Mouse (Mus musculus) myocyte (in vitro differentiated cells): Measurements from ENCODE around the gene Txnl4b. TPM values are rescaled to one million over a fixed set of nuclear protein-coding genes. Genes with fewer than 3 reads are reported as not detected.

Experiments used
- H3K27me3 ChIP-seq: one replicate; pipeline ENCODE4 v1.6.1; 2011; ENCODE audit not compliant: control insufficient read depth, insufficient read depth, insufficient read length
- H3K36me3 ChIP-seq: one replicate; pipeline ENCODE4 v1.6.1; 2011; ENCODE audit not compliant: control insufficient read depth, insufficient read depth
- H3K4me2 ChIP-seq: one replicate; pipeline ENCODE4 v1.6.1; 2011; ENCODE audit warnings: low read depth, control low read depth
- H3K4me3 ChIP-seq: one replicate; pipeline ENCODE4 v1.5.1; 2011; ENCODE audit warnings: mild to moderate bottlenecking, control low read depth, moderate library complexity
- H3K79me2 ChIP-seq: one replicate; pipeline ENCODE4 v1.6.1; 2011; ENCODE audit not compliant: control insufficient read depth, insufficient read depth
- H3ac ChIP-seq: one replicate; pipeline ENCODE4 v1.6.1; 2011; ENCODE audit not compliant: control insufficient read depth, insufficient read length
- CEBPB ChIP-seq: IDR thresholded peaks from 2 replicates; pipeline ENCODE4 v1.6.1; 2011; ENCODE audit warnings: mild to moderate bottlenecking, moderate library complexity; ENCODE audit not compliant: poor library complexity, insufficient read depth, severe bottlenecking
- E2F4 ChIP-seq: IDR thresholded peaks from one replicate; pipeline ENCODE4 v1.6.1; 2011; ENCODE audit warnings: mild to moderate bottlenecking, control low read depth, moderate library complexity; ENCODE audit not compliant: insufficient read depth
- MAX ChIP-seq: IDR thresholded peaks from one replicate; pipeline ENCODE4 v1.6.1; 2011; ENCODE audit warnings: low read depth, mild to moderate bottlenecking, control low read depth
- MYOD1 ChIP-seq, 3 experiments: IDR thresholded peaks; one replicate each; pipeline ENCODE4 v1.6.1; 2011; ENCODE audit warnings: control low read depth in 2 of 3, low read depth in 2 of 3, mild to moderate bottlenecking in 2 of 3, moderate library complexity in 1 of 3; ENCODE audit not compliant: insufficient read length in 2 of 3, control insufficient read depth in 1 of 3
- MYOG ChIP-seq, 3 experiments: IDR thresholded peaks; one replicate each; pipeline ENCODE4 v1.6.1; 2011; ENCODE audit warnings: control low read depth in 2 of 3, low read depth in 2 of 3, mild to moderate bottlenecking in 2 of 3; ENCODE audit not compliant: insufficient read length in 2 of 3, control insufficient read depth in 1 of 3, insufficient read depth in 1 of 3
- POLR2A ChIP-seq: IDR thresholded peaks from one replicate; pipeline ENCODE4 v1.6.1; 2011; ENCODE audit warnings: low read depth, mild to moderate bottlenecking, control low read depth, moderate library complexity; ENCODE audit not compliant: insufficient read length
- POLR2AphosphoS2 ChIP-seq: IDR thresholded peaks from one replicate; pipeline ENCODE4 v1.6.1; 2011; ENCODE audit warnings: low read depth, control low read depth; ENCODE audit not compliant: insufficient read length
- REST ChIP-seq: IDR thresholded peaks from one replicate; pipeline ENCODE4 v1.6.1; 2011; ENCODE audit warnings: mild to moderate bottlenecking, control low read depth, moderate library complexity; ENCODE audit not compliant: insufficient read depth, insufficient read length
- SRF ChIP-seq: IDR thresholded peaks from one replicate; pipeline ENCODE4 v1.6.1; 2011; ENCODE audit warnings: low read depth; ENCODE audit not compliant: control insufficient read depth, insufficient read length
- TCF12 ChIP-seq: IDR thresholded peaks from one replicate; pipeline ENCODE4 v1.6.1; 2011; ENCODE audit warnings: mild to moderate bottlenecking, control low read depth; ENCODE audit not compliant: poor library complexity, insufficient read depth, severe bottlenecking
- TCF3 ChIP-seq: IDR thresholded peaks from one replicate; pipeline ENCODE4 v1.6.1; 2011; ENCODE audit warnings: low read depth, control low read depth; ENCODE audit not compliant: insufficient read length
- USF1 ChIP-seq: IDR thresholded peaks from one replicate; pipeline ENCODE4 v1.6.1; 2011; ENCODE audit warnings: low read depth, mild to moderate bottlenecking, control low read depth, moderate library complexity
- polyA plus RNA-seq: library from polyadenylated mRNA; unstranded; fragments of >200 nt; fragmentation: generic; extraction: Trizol; gene quantifications from one replicate; pipeline ENCODE4 v1.2.1, GENCODE M21; 2012; ENCODE audit warnings: missing spikeins

Gene Txnl4b
- polyA plus RNA-seq, 1 experiment, result 6.9 TPM

GRCm38 (mm10) chr8:109542748-109543519, 22.8 kb upstream of the Txnl4b start:
- TF ChIP-seq POLR2AphosphoS2 (no peak), MYOG (IDR thresholded peaks at IDR 0.05; ENCODE audit: control insufficient read depth in 1 of 3, insufficient read depth in 1 of 3, insufficient read length in 2 of 3, low read depth in 2 of 3) (no peak), MAX (no peak), USF1 (no peak), REST (no peak), TCF3 (no peak), E2F4 (no peak), CEBPB (no peak), POLR2A (no peak), MYOD1 (IDR thresholded peaks at IDR 0.05; ENCODE audit: control insufficient read depth in 1 of 3, insufficient read length in 2 of 3, low read depth in 2 of 3) (no peak), SRF (no peak), TCF12 (no peak)
- no peak overlapping the region for H3K4me3 ChIP-seq

GRCm38 (mm10) chr8:109544049-109544448, 21.6 kb upstream of the Txnl4b start:
- peaks cover 7% of the 10 kb centered on the region for H3K27me3 ChIP-seq
- peaks cover 8% of the 10 kb centered on the region for H3K36me3 ChIP-seq
- TF ChIP-seq REST (no peak), USF1 (no peak), TCF3 (no peak), SRF (no peak), MYOD1 (IDR thresholded peaks at IDR 0.05; ENCODE audit: control insufficient read depth in 1 of 3, insufficient read length in 2 of 3, low read depth in 2 of 3) (no peak), POLR2A (no peak), MYOG (IDR thresholded peaks at IDR 0.05; ENCODE audit: control insufficient read depth in 1 of 3, insufficient read depth in 1 of 3, insufficient read length in 2 of 3, low read depth in 2 of 3) (no peak), CEBPB (no peak), E2F4 (no peak), POLR2AphosphoS2 (no peak), TCF12 (no peak), MAX (no peak)
- H3ac ChIP-seq, result no peak overlapping the region
- H3K79me2 ChIP-seq, result no peaks in the 10 kb centered on the region
- no peak overlapping the region for H3K4me2 ChIP-seq
- no peak overlapping the region for H3K4me3 ChIP-seq

More at GRCm38 (mm10) chr8:109542748-109543519, 22.8 kb upstream of the Txnl4b start:
- Histone ChIP-seq H3K27me3 (peaks cover 16% of the 10 kb centered on the region), H3K4me2 (no peak overlapping the region), H3ac (no peak overlapping the region), H3K79me2 (no peaks in the 10 kb centered on the region), H3K36me3 (peaks cover 2% of the 10 kb centered on the region)

GRCm38 (mm10) chr8:109551663-109552062, 14.0 kb upstream of the Txnl4b start:
- H3K4me3 ChIP-seq, result no peak overlapping the region
- no peak overlapping the region for H3ac ChIP-seq
- no peak overlapping the region for H3K4me2 ChIP-seq
- no peaks in the 10 kb centered on the region for H3K27me3 ChIP-seq
- no peaks in the 10 kb centered on the region for H3K79me2 ChIP-seq
- TF ChIP-seq REST, result no peak
- no peak for TF ChIP-seq E2F4
- TF ChIP-seq CEBPB, result no peak
- peaks cover 20% of the 10 kb centered on the region for H3K36me3 ChIP-seq

- TF ChIP-seq SRF (no peak), POLR2AphosphoS2 (no peak), MYOG (IDR thresholded peaks at IDR 0.05; ENCODE audit: control insufficient read depth in 1 of 3, insufficient read depth in 1 of 3, insufficient read length in 2 of 3, low read depth in 2 of 3) (peak in 1 of 3 experiments; percentile 5), TCF3 (no peak), MYOD1 (IDR thresholded peaks at IDR 0.05; ENCODE audit: control insufficient read depth in 1 of 3, insufficient read length in 2 of 3, low read depth in 2 of 3) (no peak), TCF12 (no peak), E2F4 (no peak)
- Histone ChIP-seq H3K27me3 (no peaks in the 10 kb centered on the region), H3K4me2 (peak overlapping the region; percentile 77), H3ac (no peak overlapping the region), H3K36me3 (peaks cover 13% of the 10 kb centered on the region), H3K4me3 (peak overlapping the region; percentile 81), H3K79me2 (peaks cover 27% of the 10 kb centered on the region)
These were observed 1.8 kb upstream of the Txnl4b start for GRCm38 (mm10) chr8:109563881-109564280.

- no peak for TF ChIP-seq MAX
- no peak for TF ChIP-seq POLR2AphosphoS2
- TF ChIP-seq REST, result no peak
- TF ChIP-seq CEBPB, result no peak
- no peak for TF ChIP-seq SRF
- no peak for TF ChIP-seq POLR2A
- TF ChIP-seq E2F4, result no peak
- no peak for TF ChIP-seq TCF3
- no peak for TF ChIP-seq TCF12
- TF ChIP-seq MYOD1 (IDR thresholded peaks at IDR 0.05; ENCODE audit: control insufficient read depth in 1 of 3, insufficient read length in 2 of 3, low read depth in 2 of 3), result no peak
- no peak for TF ChIP-seq MYOG (IDR thresholded peaks at IDR 0.05; ENCODE audit: control insufficient read depth in 1 of 3, insufficient read depth in 1 of 3, insufficient read length in 2 of 3, low read depth in 2 of 3)
- no peak for TF ChIP-seq USF1
- peak overlapping the region; percentile 47 for H3ac ChIP-seq
These were observed 926 bp upstream of the Txnl4b start for GRCm38 (mm10) chr8:109564766-109565165.

More at GRCm38 (mm10) chr8:109564766-109565165, 926 bp upstream of the Txnl4b start:
- H3K27me3 ChIP-seq, result no peaks in the 10 kb centered on the region
- H3K79me2 ChIP-seq, result peaks cover 27% of the 10 kb centered on the region
- peak overlapping the region; percentile 81 for H3K4me3 ChIP-seq
- peak overlapping the region; percentile 77 for H3K4me2 ChIP-seq
- H3K36me3 ChIP-seq, result peaks cover 13% of the 10 kb centered on the region
